Mouse (Mus musculus): Measurements from ENCODE around the gene Cacnb4. TPM values are rescaled to one million over a fixed set of nuclear protein-coding genes. Genes with fewer than 3 reads are reported as not detected.
A peak's percentile ranks its signal among the peaks of the same experiment; 100 is the strongest.

Cacnb4 gene
- total and polyA plus RNA-seq, 3 experiments, result not detected

DNA sequence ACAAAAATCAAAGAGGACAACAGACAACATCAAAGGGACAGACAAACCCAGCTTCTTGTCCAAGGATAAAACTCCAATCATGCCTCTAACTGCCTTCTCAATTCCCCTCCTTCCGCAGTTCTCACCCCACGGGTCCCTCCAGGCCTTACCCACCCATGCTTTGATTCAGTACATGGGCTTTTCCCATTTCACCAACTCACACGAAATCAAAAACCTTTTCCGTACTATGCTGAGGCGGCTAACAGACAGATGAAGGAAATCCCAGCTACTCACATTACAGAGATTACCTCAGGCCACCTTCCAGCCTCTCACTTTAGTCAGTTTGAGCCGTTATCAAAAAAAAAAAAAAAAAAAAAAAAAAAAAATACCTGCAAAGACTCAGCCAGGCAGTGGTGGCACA is 104.4 kb downstream of the Cacnb4 start:
- H3K4me3 ChIP-seq (ENCODE audit: control insufficient read depth in 1 of 2, insufficient read depth in 1 of 2, low read depth in 2 of 2, low read length in 2 of 2), result no peak overlapping the region
- TF ChIP-seq ZNF384 (IDR thresholded peaks at IDR 0.05; ENCODE audit: low read depth, low read length), result peak; percentile 29; the same call in 1 of the 2 replicates
- TF ChIP-seq SMC3 (IDR thresholded peaks at IDR 0.05; ENCODE audit: low read depth, low read length), result no peak
- TF ChIP-seq USF1 (IDR thresholded peaks at IDR 0.05; ENCODE audit: low read depth, low read length), result no peak
- no peak for TF ChIP-seq NELFE (IDR thresholded peaks at IDR 0.05; ENCODE audit: low read depth, low read length)
- no peak for TF ChIP-seq SIN3A (IDR thresholded peaks at IDR 0.05; ENCODE audit: low read length)
- H3K79me2 ChIP-seq (ENCODE audit: control insufficient read depth, insufficient read depth, low read length, poor library complexity), result no peaks in the 10 kb centered on the region
- H3K9ac ChIP-seq (ENCODE audit: control insufficient read depth, low read depth, low read length, poor library complexity, severe bottlenecking), result no peak overlapping the region
- H3K4me1 ChIP-seq (ENCODE audit: control insufficient read depth in 1 of 2, insufficient read depth in 2 of 2, low read length in 2 of 2), result peaks cover 0 to 10% of the 10 kb centered on the region in 2 experiments; a peak in 2 of 4 replicates
- no peak for DNase-seq (ENCODE audit: low read depth, low spot score)
- H3K27ac ChIP-seq (ENCODE audit: control insufficient read depth, low read depth, low read length), result no peak overlapping the region
- H3K36me3 ChIP-seq (ENCODE audit: control insufficient read depth in 1 of 2, insufficient read depth in 2 of 2, low read length in 2 of 2), result peaks cover 0 to 12% of the 10 kb centered on the region in 2 experiments; a peak in 2 of 4 replicates
- no peaks in the 10 kb centered on the region for H3K27me3 ChIP-seq (ENCODE audit: control insufficient read depth in 1 of 2, insufficient read depth in 2 of 2, low read length in 2 of 2)
- no peaks in the 10 kb centered on the region for H3K9me3 ChIP-seq (replicated peaks; ENCODE audit: insufficient read depth, low read length)

DNA sequence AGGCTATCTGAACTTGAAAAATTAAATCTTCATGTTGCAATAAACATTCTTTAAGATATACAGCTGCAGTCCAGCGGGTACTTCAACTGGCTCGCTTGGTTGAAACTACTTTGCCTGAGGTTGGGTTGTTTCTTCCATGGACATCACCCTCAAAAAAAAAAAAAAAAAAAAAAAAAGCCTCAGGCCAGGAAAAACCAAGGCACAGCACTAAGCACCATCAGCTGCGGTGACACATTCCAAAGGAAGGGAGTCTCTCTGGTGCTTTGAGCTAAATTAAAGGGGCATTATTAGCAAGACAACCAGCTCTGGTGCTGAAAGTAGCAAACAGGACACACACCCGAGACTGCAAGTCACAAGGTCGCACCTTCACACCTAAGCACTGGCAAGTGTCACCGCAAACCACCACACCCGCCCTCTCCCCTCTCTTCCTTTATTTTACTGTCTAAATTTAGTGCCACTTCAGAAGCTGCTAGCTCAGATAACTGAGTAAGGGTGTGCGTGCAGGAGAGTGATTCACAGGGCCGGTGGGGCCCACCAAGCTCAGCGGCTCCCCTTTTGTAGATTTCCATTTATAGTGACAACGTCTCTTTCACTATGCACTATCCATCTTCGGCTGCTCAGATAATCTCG is 105.2 kb downstream of the Cacnb4 start:
- H3K79me2 ChIP-seq (ENCODE audit: control insufficient read depth, insufficient read depth, low read length, poor library complexity), result no peaks in the 10 kb centered on the region
- peaks cover 0 to 12% of the 10 kb centered on the region in 2 experiments; a peak in 2 of 4 replicates for H3K36me3 ChIP-seq (ENCODE audit: control insufficient read depth in 1 of 2, insufficient read depth in 2 of 2, low read length in 2 of 2)
- peak; percentile 68 for DNase-seq (ENCODE audit: low read depth, low spot score)
- H3K9ac ChIP-seq (ENCODE audit: control insufficient read depth, low read depth, low read length, poor library complexity, severe bottlenecking), result no peak overlapping the region
- TF ChIP-seq USF2 (IDR thresholded peaks at IDR 0.05; ENCODE audit: borderline replicate concordance in 1 of 2, insufficient read depth in 1 of 2, low read depth in 1 of 2, low read length in 2 of 2) (no peak), BHLHE40 (IDR thresholded peaks at IDR 0.05; ENCODE audit: borderline replicate concordance, low read depth, low read length) (no peak), ZNF384 (IDR thresholded peaks at IDR 0.05; ENCODE audit: low read depth, low read length) (peak; percentile 72), MEF2A (IDR thresholded peaks at IDR 0.05; ENCODE audit: extremely low read depth, insufficient replicate concordance, low read depth, low read length, poor library complexity, severe bottlenecking) (peak; percentile 87; the same call in 1 of the 2 replicates), EP300 (IDR thresholded peaks at IDR 0.05; ENCODE audit: low read depth in 1 of 2, low read length in 2 of 2) (peak; percentile 64 to 78), SIN3A (IDR thresholded peaks at IDR 0.05; ENCODE audit: low read length) (no peak), TAL1 (IDR thresholded peaks at IDR 0.05; ENCODE audit: low read length) (peak; percentile 64), JUND (IDR thresholded peaks at IDR 0.05; ENCODE audit: low read depth, low read length) (no peak), NRF1 (IDR thresholded peaks at IDR 0.05; ENCODE audit: insufficient read depth, low read depth, low read length, poor library complexity, severe bottlenecking) (no peak), NELFE (IDR thresholded peaks at IDR 0.05; ENCODE audit: low read depth, low read length) (no peak), TCF12 (IDR thresholded peaks at IDR 0.05; ENCODE audit: low read depth, low read length) (peak; percentile 79; the same call in 1 of the 2 replicates), GATA1 (IDR thresholded peaks at IDR 0.05; ENCODE audit: low read depth, low read length) (peak; percentile 63), ETS1 (IDR thresholded peaks at IDR 0.05; ENCODE audit: low read depth, low read length) (peak; percentile 66), E2F4 (IDR thresholded peaks at IDR 0.05; ENCODE audit: borderline replicate concordance, low read depth, low read length) (no peak)
- peaks cover 0 to 10% of the 10 kb centered on the region in 2 experiments; a peak in 2 of 4 replicates for H3K4me1 ChIP-seq (ENCODE audit: control insufficient read depth in 1 of 2, insufficient read depth in 2 of 2, low read length in 2 of 2)
- no peaks in the 10 kb centered on the region for H3K9me3 ChIP-seq (replicated peaks; ENCODE audit: insufficient read depth, low read length)
- H3K4me3 ChIP-seq (ENCODE audit: control insufficient read depth in 1 of 2, insufficient read depth in 1 of 2, low read depth in 2 of 2, low read length in 2 of 2), result no peak overlapping the region
- H3K27me3 ChIP-seq (ENCODE audit: control insufficient read depth in 1 of 2, insufficient read depth in 2 of 2, low read length in 2 of 2), result no peaks in the 10 kb centered on the region
- no peak overlapping the region for H3K27ac ChIP-seq (ENCODE audit: control insufficient read depth, low read depth, low read length)

Data from MEL (cell line).